Mouse (Mus musculus): Measurements from ENCODE around the gene Pik3cb. TPM values are rescaled to one million over a fixed set of nuclear protein-coding genes. Genes with fewer than 3 reads are reported as not detected.
A peak's percentile ranks its signal among the peaks of the same experiment; 100 is the strongest.

The Pik3cb gene
- polyA plus RNA-seq (2015; fragmentation: Nextera tagmentation; extraction: Ambion mirVana): 4.1 and 4.5 TPM in 2 replicates

DNA sequence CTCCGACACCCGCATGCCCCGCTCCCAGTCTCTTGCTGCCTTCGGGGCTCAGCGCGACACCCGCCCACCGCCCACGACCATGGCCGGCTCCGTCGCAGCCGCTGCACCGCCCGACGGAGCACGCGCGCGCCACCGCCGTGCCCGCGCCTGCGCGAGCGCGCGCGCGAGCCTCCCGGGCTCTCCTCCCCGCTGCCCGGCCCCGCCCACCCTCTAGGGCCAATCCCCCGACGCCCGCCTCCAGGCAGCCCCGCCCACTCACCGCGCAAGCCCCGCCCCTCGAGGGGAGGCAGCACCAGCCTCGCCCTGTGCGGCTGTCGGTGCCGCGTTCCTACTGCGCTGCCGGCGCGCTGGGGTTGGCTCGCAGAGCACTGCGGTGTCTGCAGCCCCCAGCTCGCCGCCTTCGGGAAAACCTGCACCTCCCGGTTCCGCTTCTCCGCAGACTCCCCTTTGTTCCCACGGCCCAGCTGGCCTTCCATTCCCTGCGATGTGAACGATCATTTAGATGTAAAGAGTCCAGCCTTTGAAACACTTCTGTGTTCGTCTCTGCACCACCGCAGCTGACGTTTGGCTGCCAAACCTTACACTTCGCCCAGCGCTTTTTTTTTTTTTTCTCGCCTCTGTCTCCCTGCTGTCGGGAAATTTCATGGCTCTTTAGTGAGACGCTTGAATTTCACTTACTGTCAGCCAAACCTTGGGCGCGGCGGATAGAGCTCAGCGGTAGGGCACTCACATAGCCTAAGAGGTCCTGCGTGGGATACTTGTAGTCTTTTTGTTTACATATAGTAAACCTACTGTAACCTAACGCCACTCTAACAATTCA lies at the start of gene Pik3cb:
Gene Pik3cb, minus strand, starts transcription at position 559 of the 820 bp plus-strand sequence.
- no peak; the same call in 1 of the 2 replicates for TF ChIP-seq EP300 (IDR thresholded peaks at IDR 0.05)
- TF ChIP-seq CTCF (IDR thresholded peaks at IDR 0.05): no peak
- Histone ChIP-seq H3K4me3 (ENCODE audit: low read depth, low read length) (peak within 1 kb of the TSS; percentile 85), H3K36me3 (ENCODE audit: insufficient read depth, low read length) (no peaks in the 10 kb centered on the region), H3K27ac (ENCODE audit: low read length) (peak within 1 kb of the TSS; percentile 85), H3K4me2 (replicated peaks; ENCODE audit: low read depth, low read length) (peak within 1 kb of the TSS; percentile 79), H3K9ac (replicated peaks; ENCODE audit: low read depth) (peak within 1 kb of the TSS; percentile 68), H3K27me3 (replicated peaks; ENCODE audit: insufficient read depth, low read length) (no peaks in the 10 kb centered on the region), H3K4me1 (ENCODE audit: insufficient read depth, low read depth, low read length) (peaks cover 4% of the 10 kb centered on the region; the same call in 1 of the 2 replicates), H3K9me3 (ENCODE audit: low read length) (no peaks in the 10 kb centered on the region)
- WGBS: under 1% methylated on average over 62 of the region's 77 CpGs
- DNase-seq (ENCODE audit: low spot score): peak; percentile 93
- peak; percentile 97 for ATAC-seq

DNA sequence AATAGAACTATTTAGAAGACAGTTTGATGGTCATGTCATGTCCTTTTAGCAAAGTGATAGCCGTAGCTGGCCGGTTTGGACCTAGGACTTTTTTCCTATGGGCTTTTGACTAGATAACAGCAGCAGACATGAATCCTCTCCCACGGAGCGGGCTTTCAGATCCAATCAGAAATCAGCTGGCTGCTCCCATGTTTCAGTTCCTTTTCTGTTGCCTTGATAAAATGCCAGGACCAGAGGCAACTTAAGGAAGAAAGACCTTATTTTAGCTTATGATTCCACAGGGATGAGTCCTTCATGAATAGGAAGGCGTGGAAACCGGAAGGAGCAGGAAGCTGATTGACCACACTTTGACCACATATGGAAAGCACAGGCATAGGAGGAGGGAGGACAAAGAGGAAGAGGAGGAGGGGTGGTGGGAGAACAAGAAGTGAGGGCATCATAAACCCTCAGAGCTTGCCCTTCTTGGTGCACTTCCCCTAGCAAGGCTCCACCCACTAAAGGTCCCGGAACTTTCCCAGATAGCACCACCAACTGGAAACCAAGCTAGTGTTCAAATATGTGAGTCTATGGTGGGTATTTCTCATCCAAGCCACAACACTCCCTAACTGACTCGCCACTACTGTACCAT lies 42.7 kb upstream of the Pik3cb start:
- no peak overlapping the region for H3K4me3 ChIP-seq (ENCODE audit: low read depth, low read length)
- no peak overlapping the region for H3K4me2 ChIP-seq (replicated peaks; ENCODE audit: low read depth, low read length)
- WGBS: 78% methylated on average over 8 of the region's 8 CpGs
- H3K9ac ChIP-seq (replicated peaks; ENCODE audit: low read depth): no peak overlapping the region
- TF ChIP-seq EP300 (IDR thresholded peaks at IDR 0.05) (no peak), CTCF (IDR thresholded peaks at IDR 0.05) (no peak)
- H3K27me3 ChIP-seq (replicated peaks; ENCODE audit: insufficient read depth, low read length): no peaks in the 10 kb centered on the region
- no peaks in the 10 kb centered on the region for H3K4me1 ChIP-seq (ENCODE audit: insufficient read depth, low read depth, low read length)
- H3K36me3 ChIP-seq (ENCODE audit: insufficient read depth, low read length): no peaks in the 10 kb centered on the region
- no peak overlapping the region for H3K27ac ChIP-seq (ENCODE audit: low read length)
- DNase-seq (ENCODE audit: low spot score) (peak; percentile 29), ATAC-seq (no peak)
- no peaks in the 10 kb centered on the region for H3K9me3 ChIP-seq (ENCODE audit: low read length)

GRCm38 (mm10) chr9:99182121-99182520 lies 41.7 kb upstream of the Pik3cb start:
- H3K27me3 ChIP-seq (replicated peaks; ENCODE audit: insufficient read depth, low read length): no peaks in the 10 kb centered on the region
- peak; percentile 26; the same call in 1 of the 2 replicates for ATAC-seq
- 75% methylated on average over 7 of the region's 7 CpGs for WGBS
- no peaks in the 10 kb centered on the region for H3K36me3 ChIP-seq (ENCODE audit: insufficient read depth, low read length)
- DNase-seq (ENCODE audit: low spot score): peak; percentile 18
- H3K4me3 ChIP-seq (ENCODE audit: low read depth, low read length): no peak overlapping the region
- TF ChIP-seq EP300 (IDR thresholded peaks at IDR 0.05) (no peak), CTCF (IDR thresholded peaks at IDR 0.05) (no peak)
- no peaks in the 10 kb centered on the region for H3K9me3 ChIP-seq (ENCODE audit: low read length)
- no peaks in the 10 kb centered on the region for H3K4me1 ChIP-seq (ENCODE audit: insufficient read depth, low read depth, low read length)
- no peak overlapping the region for H3K27ac ChIP-seq (ENCODE audit: low read length)
- no peak overlapping the region for H3K9ac ChIP-seq (replicated peaks; ENCODE audit: low read depth)
- H3K4me2 ChIP-seq (replicated peaks; ENCODE audit: low read depth, low read length): no peak overlapping the region

GRCm38 (mm10) chr9:99180272-99180671 lies 39.9 kb upstream of the Pik3cb start:
- ATAC-seq: no peak
- Histone ChIP-seq H3K27ac (ENCODE audit: low read length) (no peak overlapping the region), H3K9me3 (ENCODE audit: low read length) (no peaks in the 10 kb centered on the region), H3K4me1 (ENCODE audit: insufficient read depth, low read depth, low read length) (no peaks in the 10 kb centered on the region), H3K27me3 (replicated peaks; ENCODE audit: insufficient read depth, low read length) (no peaks in the 10 kb centered on the region), H3K9ac (replicated peaks; ENCODE audit: low read depth) (no peak overlapping the region), H3K36me3 (ENCODE audit: insufficient read depth, low read length) (no peaks in the 10 kb centered on the region), H3K4me3 (ENCODE audit: low read depth, low read length) (no peak overlapping the region), H3K4me2 (replicated peaks; ENCODE audit: low read depth, low read length) (no peak overlapping the region)
- TF ChIP-seq EP300 (IDR thresholded peaks at IDR 0.05): no peak
- no peak for TF ChIP-seq CTCF (IDR thresholded peaks at IDR 0.05)
- 60% methylated on average over 8 of the region's 8 CpGs for WGBS
- DNase-seq (ENCODE audit: low spot score): no peak

- Histone ChIP-seq H3K4me3 (ENCODE audit: low read depth, low read length) (no peak overlapping the region), H3K4me2 (replicated peaks; ENCODE audit: low read depth, low read length) (no peak overlapping the region), H3K9ac (replicated peaks; ENCODE audit: low read depth) (no peak overlapping the region), H3K9me3 (ENCODE audit: low read length) (no peaks in the 10 kb centered on the region), H3K4me1 (ENCODE audit: insufficient read depth, low read depth, low read length) (no peaks in the 10 kb centered on the region), H3K27ac (ENCODE audit: low read length) (no peak overlapping the region), H3K27me3 (replicated peaks; ENCODE audit: insufficient read depth, low read length) (no peaks in the 10 kb centered on the region), H3K36me3 (ENCODE audit: insufficient read depth, low read length) (no peaks in the 10 kb centered on the region)
- no peak for ATAC-seq
- DNase-seq (ENCODE audit: low spot score): no peak
- TF ChIP-seq CTCF (IDR thresholded peaks at IDR 0.05) (no peak), EP300 (IDR thresholded peaks at IDR 0.05) (no peak)
- 81% methylated on average over 3 of the region's 3 CpGs for WGBS
Observed at GRCm38 (mm10) chr9:99178736-99179135, 38.3 kb upstream of the Pik3cb start.

DNA sequence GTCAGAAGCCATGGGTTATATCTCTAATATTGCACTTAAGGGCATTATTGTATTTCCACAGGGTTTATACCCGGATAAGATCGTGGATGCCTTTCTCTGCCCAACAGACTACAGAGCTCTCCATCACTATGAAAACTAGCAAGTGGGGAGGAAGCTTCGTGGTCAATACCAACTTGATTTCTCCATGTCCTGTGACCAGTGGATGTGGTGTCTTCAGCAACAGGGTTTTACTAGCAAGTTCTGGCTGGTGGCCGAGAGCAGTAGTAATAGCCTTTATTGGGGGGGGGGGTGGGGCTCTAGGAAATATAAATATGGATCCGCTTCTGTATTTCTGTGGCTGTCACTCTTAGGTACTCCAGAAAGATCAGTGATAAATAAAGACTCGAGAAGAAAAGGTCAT lies 35.4 kb upstream of the Pik3cb start:
- no peak overlapping the region for H3K4me3 ChIP-seq (ENCODE audit: low read depth, low read length)
- ATAC-seq: no peak
- 80% methylated on average over 6 of the region's 6 CpGs for WGBS
- TF ChIP-seq CTCF (IDR thresholded peaks at IDR 0.05) (no peak), EP300 (IDR thresholded peaks at IDR 0.05) (no peak)
- no peaks in the 10 kb centered on the region for H3K27me3 ChIP-seq (replicated peaks; ENCODE audit: insufficient read depth, low read length)
- no peaks in the 10 kb centered on the region for H3K4me1 ChIP-seq (ENCODE audit: insufficient read depth, low read depth, low read length)
- H3K27ac ChIP-seq (ENCODE audit: low read length): no peak overlapping the region
- no peak overlapping the region for H3K9ac ChIP-seq (replicated peaks; ENCODE audit: low read depth)
- H3K36me3 ChIP-seq (ENCODE audit: insufficient read depth, low read length): no peaks in the 10 kb centered on the region
- no peak for DNase-seq (ENCODE audit: low spot score)
- no peaks in the 10 kb centered on the region for H3K9me3 ChIP-seq (ENCODE audit: low read length)
- no peak overlapping the region for H3K4me2 ChIP-seq (replicated peaks; ENCODE audit: low read depth, low read length)
